Mouse (Mus musculus) heart, embryonic 10.5 days (tissue): ENCODE measurements around the gene Lmln. TPM values are rescaled to one million over a fixed set of nuclear protein-coding genes. Genes with fewer than 3 reads are reported as not detected.
"Not testable (repeated sequence)": the region's sequence is repeated elsewhere in the genome, so short reads cannot be mapped to it uniquely, and the experiment has no call there.

Experiments
- DNase-seq: peaks from one replicate; pipeline ENCODE4 v3.0.0-alpha.2; 2017; ENCODE audit warnings: low spot score
- H3K27ac ChIP-seq: fragments of 300-500 bp; sonication (generic); 2 replicates; pipeline ENCODE4 v1.5.1; 2016; ENCODE audit warnings: mild to moderate bottlenecking
- H3K27me3 ChIP-seq: fragments of 300-500 bp; sonication (generic); 2 replicates; pipeline ENCODE4 v1.6.1; 2016; ENCODE audit warnings: mild to moderate bottlenecking; ENCODE audit not compliant: poor library complexity, insufficient read depth, severe bottlenecking
- H3K36me3 ChIP-seq: fragments of 300-500 bp; sonication (generic); 2 replicates; pipeline ENCODE4 v1.6.1; 2016; ENCODE audit warnings: mild to moderate bottlenecking, moderate library complexity
- H3K4me1 ChIP-seq: fragments of 300-500 bp; sonication (generic); 2 replicates; pipeline ENCODE4 v1.6.1; 2016; ENCODE audit warnings: mild to moderate bottlenecking
- H3K4me3 ChIP-seq: fragments of 300-500 bp; sonication (generic); 2 replicates; pipeline ENCODE4 v1.5.1; 2016; ENCODE audit warnings: mild to moderate bottlenecking, moderate library complexity
- H3K9me3 ChIP-seq: fragments of 300-500 bp; sonication (generic); 2 replicates; pipeline ENCODE4 v1.6.1; 2016; ENCODE audit warnings: mild to moderate bottlenecking, moderate library complexity
- WGBS: fragments of 180-500 bp; shearing (Covaris S2); methylation state at CpG from one replicate; pipeline ENCODE4 v1.1.7; 2016; 5-methylcytosine and 5-hydroxymethylcytosine counted together
- polyA plus RNA-seq: library from polyadenylated mRNA; unstranded; fragments of >200 nt; fragmentation: Nextera tagmentation; extraction: Ambion mirVana; gene quantifications from 2 replicates; pipeline ENCODE4 v1.2.1, GENCODE M21; 2016

The Lmln gene
- polyA plus RNA-seq, 1 experiment from 2014 or later: 3.0 TPM

DNA sequence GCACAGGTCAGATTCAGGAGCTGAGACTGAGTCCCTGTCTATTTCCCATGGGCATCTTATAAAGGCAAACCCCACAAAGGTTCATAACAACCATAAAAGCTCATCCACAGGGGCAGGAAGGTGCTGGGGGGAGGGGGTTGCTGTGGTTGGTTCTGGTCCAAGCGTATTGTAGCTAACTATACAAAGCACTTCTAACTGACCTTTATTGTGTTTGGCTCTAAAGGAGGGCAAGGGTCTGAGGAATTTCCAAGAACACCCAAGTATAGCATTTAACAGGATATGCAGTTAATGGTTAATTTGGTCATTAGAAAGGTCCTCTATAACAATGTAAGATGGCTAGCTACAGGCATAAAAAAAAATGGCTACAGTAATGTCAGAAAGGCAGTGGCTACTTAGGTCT lies 19.6 kb upstream of the Lmln start:
- no peaks in the 10 kb centered on the region for H3K27me3 ChIP-seq
- no peak overlapping the region for H3K27ac ChIP-seq
- DNase-seq: no peak
- no peaks in the 10 kb centered on the region for H3K36me3 ChIP-seq
- no peaks in the 10 kb centered on the region for H3K4me1 ChIP-seq
- no peaks in the 10 kb centered on the region for H3K9me3 ChIP-seq
- 75% methylated on average over 1 of the region's 1 CpGs for WGBS
- H3K4me3 ChIP-seq: no peak overlapping the region

GRCm38 (mm10) chr16:33043268-33043667 lies 19.1 kb upstream of the Lmln start:
- no peaks in the 10 kb centered on the region for H3K4me1 ChIP-seq
- H3K4me3 ChIP-seq: no peak overlapping the region
- no peaks in the 10 kb centered on the region for H3K27me3 ChIP-seq
- WGBS: 67% methylated on average over 2 of the region's 2 CpGs
- no peaks in the 10 kb centered on the region for H3K36me3 ChIP-seq
- DNase-seq: no peak
- H3K9me3 ChIP-seq: no peaks in the 10 kb centered on the region
- H3K27ac ChIP-seq: no peak overlapping the region

DNA sequence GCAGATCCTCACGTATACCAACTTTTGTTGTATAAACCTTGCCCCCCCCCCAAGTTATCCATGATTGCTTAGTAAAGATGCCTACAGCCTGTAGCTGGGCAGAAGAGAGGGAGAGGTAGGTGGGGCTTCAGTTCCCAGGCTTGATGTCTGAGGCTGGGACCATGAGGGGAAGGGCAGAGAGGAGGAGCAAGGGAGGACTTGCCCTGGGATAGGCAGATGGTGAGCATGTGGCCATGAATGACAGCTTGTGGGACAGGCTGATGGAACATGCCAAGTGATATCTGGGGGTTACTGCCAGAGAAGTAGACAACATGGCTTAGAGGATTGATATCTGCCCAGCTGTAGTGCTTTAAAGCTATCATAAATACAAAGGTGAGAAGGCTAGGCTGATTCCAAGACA lies 14.3 kb upstream of the Lmln start:
- WGBS: 85% methylated on average over 1 of the region's 1 CpGs
- Histone ChIP-seq H3K9me3 (no peaks in the 10 kb centered on the region), H3K4me3 (no peak overlapping the region), H3K27ac (no peak overlapping the region), H3K4me1 (no peaks in the 10 kb centered on the region), H3K27me3 (no peaks in the 10 kb centered on the region), H3K36me3 (no peaks in the 10 kb centered on the region)
- DNase-seq: no peak

DNA sequence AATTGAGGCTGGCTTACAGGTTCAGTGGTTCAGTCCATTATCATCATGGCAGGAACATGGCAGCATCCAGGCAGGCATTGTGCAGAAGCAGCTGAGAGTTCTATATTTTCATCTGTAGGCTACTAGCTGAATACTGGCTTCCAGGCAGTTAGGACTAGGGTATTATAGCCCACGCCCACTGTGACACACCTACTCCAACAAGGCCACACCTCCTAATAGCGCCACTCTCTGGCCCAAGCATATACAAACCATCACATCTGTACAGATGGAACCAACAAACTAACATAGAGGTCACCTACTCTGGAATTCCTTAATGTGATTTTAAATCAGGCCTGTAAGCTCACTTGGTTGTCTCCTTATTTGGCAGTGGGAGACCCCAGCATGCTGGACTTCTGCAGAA lies 13.6 kb upstream of the Lmln start:
- H3K27me3 ChIP-seq: no peaks in the 10 kb centered on the region
- H3K36me3 ChIP-seq: no peaks in the 10 kb centered on the region
- no peaks in the 10 kb centered on the region for H3K4me1 ChIP-seq
- no peak for DNase-seq
- no peak overlapping the region for H3K4me3 ChIP-seq
- H3K27ac ChIP-seq: no peak overlapping the region
- H3K9me3 ChIP-seq: no peaks in the 10 kb centered on the region
- 69% methylated on average over 2 of the region's 2 CpGs for WGBS

DNA sequence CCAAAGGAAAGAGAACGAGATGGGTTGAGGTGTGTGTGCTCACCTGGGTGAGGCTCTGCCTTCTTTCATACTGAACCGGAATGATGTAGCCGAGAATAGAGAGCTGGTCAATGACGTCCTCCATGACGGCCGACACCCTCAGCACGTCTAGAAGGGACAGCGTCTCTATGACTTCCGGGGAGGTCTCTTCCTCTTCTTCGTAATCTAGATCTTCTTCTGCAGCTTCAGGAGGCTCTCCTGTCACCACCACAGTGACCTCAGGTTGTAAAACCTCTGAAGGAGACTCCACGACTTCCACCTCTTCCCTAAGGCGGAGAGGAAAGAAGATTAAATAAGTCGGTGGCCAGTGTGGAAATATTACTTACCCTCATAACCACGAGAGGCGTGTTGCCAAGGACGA lies 12.5 kb upstream of the Lmln start:
- DNase-seq: no peak
- Histone ChIP-seq H3K36me3 (no peaks in the 10 kb centered on the region), H3K4me3 (no peak overlapping the region), H3K27ac (no peak overlapping the region), H3K27me3 (no peaks in the 10 kb centered on the region), H3K4me1 (no peaks in the 10 kb centered on the region), H3K9me3 (no peaks in the 10 kb centered on the region)
- WGBS: 88% methylated on average over 16 of the region's 16 CpGs

DNA sequence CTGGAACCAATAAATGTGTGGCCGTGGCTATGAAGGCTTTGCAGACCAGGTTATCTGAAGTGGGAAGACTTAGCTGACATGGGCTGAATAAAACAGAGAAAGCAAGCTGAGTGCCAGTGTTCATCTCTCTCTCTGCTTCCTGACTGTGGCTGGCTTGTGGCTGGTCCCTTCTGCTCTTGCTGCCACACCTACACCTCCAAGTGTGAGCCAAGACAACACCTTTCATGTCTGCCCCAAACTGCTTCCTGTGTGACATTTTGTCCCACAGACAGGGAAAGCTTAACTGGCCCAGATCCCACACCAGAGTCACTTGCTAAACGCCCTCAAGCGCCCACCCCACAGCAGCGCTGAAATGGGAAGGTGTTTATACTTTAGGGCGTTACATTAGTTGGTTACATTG lies 9.2 kb upstream of the Lmln start:
- Histone ChIP-seq H3K27me3 (no peaks in the 10 kb centered on the region), H3K36me3 (peaks cover 4% of the 10 kb centered on the region)
- WGBS: 63% methylated on average over 5 of the region's 5 CpGs

GRCm38 (mm10) chr16:33054927-33055326 lies 7.4 kb upstream of the Lmln start:
- 87% methylated on average over 2 of the region's 2 CpGs for WGBS
- H3K4me3 ChIP-seq, DNase-seq, H3K27ac ChIP-seq, H3K27me3 ChIP-seq, H3K9me3 ChIP-seq: not testable (repeated sequence)
- Histone ChIP-seq H3K4me1 (peaks cover 12% of the 10 kb centered on the region; the same call in 1 of the 2 replicates), H3K36me3 (peaks cover 22% of the 10 kb centered on the region)

More for the DNA sequence above, 9.2 kb upstream of the Lmln start:
- Histone ChIP-seq H3K27ac (no peak overlapping the region), H3K9me3 (no peaks in the 10 kb centered on the region), H3K4me3 (no peak overlapping the region), H3K4me1 (peaks cover 10% of the 10 kb centered on the region; the same call in 1 of the 2 replicates)
- no peak for DNase-seq

- Histone ChIP-seq H3K9me3 (no peaks in the 10 kb centered on the region), H3K4me3 (peak overlapping the region; percentile 95), H3K4me1 (peaks cover 12% of the 10 kb centered on the region; the same call in 1 of the 2 replicates), H3K36me3 (peaks cover 29% of the 10 kb centered on the region), H3K27ac (0 out of 2 replicates have a peak overlapping the region, but pooled peaks have one; percentile 19), H3K27me3 (no peaks in the 10 kb centered on the region)
- 20% methylated on average over 10 of the region's 10 CpGs for WGBS
- no peak for DNase-seq
Measured at GRCm38 (mm10) chr16:33055655-33056054, 6.7 kb upstream of the Lmln start.

GRCm38 (mm10) chr16:33056095-33056785 lies 6.1 kb upstream of the Lmln start, which contains the start of the genes Iqcg and Rpl35a:
Iqcg (minus strand) TSS chr16:33056218.
Rpl35a (plus strand) TSS chr16:33056453.
- H3K9me3 ChIP-seq: no peaks in the 10 kb centered on the region
- peak within 1 kb of the TSS; percentile 96 for H3K27ac ChIP-seq
- H3K4me3 ChIP-seq: peak within 1 kb of the TSS; percentile 95
- peaks cover 12% of the 10 kb centered on the region; the same call in 1 of the 2 replicates for H3K4me1 ChIP-seq
- under 1% methylated on average over 47 of the region's 47 CpGs for WGBS
- peak; percentile 95 for DNase-seq
- peaks cover 33% of the 10 kb centered on the region for H3K36me3 ChIP-seq
- no peaks in the 10 kb centered on the region for H3K27me3 ChIP-seq

DNA sequence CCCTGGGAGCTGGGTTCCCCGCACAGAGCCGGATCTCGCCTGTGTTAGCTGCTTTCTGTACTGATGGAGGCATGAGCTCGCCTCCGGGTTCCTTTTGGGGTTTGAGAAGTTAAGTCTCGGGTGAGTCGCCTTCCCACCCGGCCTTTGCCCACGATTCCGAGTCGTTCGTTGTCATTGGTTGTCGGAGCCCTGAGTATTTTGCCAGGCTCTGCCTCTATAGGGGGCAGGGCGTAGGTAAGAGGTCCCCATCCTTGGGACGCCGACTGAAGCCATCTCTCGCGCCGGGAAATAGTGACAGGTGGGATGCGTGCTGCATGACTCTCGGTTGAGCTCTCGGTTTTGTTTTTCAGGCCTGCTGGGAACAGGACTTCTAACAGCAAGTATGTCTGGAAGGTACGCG lies 5.5 kb upstream of the Lmln start:
- DNase-seq: no peak
- Histone ChIP-seq H3K4me1 (peaks cover 12% of the 10 kb centered on the region; the same call in 1 of the 2 replicates), H3K36me3 (peaks cover 33% of the 10 kb centered on the region), H3K4me3 (peak overlapping the region; percentile 95), H3K27me3 (no peaks in the 10 kb centered on the region), H3K27ac (peak overlapping the region; percentile 96), H3K9me3 (no peaks in the 10 kb centered on the region)
- under 1% methylated on average over 24 of the region's 24 CpGs for WGBS

DNA sequence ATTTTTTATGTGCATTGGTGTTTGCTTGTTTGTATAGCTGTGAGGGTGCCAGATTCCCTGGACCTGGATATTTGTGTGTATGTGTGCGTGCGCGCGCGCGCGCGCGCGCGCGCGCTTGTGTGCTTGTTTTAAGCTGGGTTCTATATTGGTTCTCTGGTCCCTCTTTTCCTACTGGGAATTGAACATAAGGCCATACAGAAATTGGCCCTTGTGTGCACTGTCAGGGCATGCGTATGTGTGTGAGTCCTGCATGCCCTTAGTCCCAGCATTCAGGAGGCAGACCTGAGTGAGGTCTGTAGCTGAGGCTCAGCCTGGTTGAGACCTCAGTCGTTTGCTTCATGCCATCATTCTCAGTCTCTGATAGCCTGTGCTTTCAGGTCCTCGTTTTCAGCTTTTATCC lies 4.3 kb upstream of the Lmln start:
- H3K27me3 ChIP-seq: no peaks in the 10 kb centered on the region
- WGBS: 88% methylated on average over 16 of the region's 16 CpGs
- H3K36me3 ChIP-seq: peaks cover 33% of the 10 kb centered on the region
- peak overlapping the region; percentile 95 for H3K4me3 ChIP-seq
- H3K4me1 ChIP-seq: peaks cover 13% of the 10 kb centered on the region; the same call in 1 of the 2 replicates
- DNase-seq: no peak
- no peaks in the 10 kb centered on the region for H3K9me3 ChIP-seq
- H3K27ac ChIP-seq: no peak overlapping the region

DNA sequence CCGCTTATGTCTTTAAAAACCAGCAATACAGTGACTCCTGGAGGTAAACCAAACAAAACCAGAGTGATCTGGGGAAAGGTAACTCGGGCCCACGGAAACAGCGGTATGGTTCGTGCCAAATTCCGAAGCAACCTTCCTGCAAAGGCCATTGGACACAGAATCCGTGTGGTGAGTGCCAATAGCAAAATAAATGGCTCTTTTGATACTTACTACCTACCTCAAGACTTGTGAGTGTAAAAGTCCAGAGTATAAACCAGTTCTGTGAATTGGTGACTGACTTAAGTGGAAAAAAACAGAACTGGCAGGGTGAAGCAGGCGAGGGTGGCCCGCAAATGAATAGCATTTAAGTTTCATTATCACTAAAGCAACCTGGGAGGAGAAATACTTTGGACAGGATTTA lies 3.7 kb upstream of the Lmln start:
- H3K27ac ChIP-seq, H3K9me3 ChIP-seq, DNase-seq, H3K27me3 ChIP-seq: not testable (repeated sequence)
- H3K4me3 ChIP-seq: 0 out of 2 replicates have a peak overlapping the region, but pooled peaks have one; percentile 95
- peaks cover 33% of the 10 kb centered on the region for H3K36me3 ChIP-seq
- H3K4me1 ChIP-seq: peaks cover 19% of the 10 kb centered on the region
- 93% methylated on average over 9 of the region's 9 CpGs for WGBS

- WGBS: 83% methylated on average over 1 of the region's 1 CpGs
- H3K9me3 ChIP-seq: no peaks in the 10 kb centered on the region
- no peak for DNase-seq
- peaks cover 33% of the 10 kb centered on the region for H3K36me3 ChIP-seq
- no peak overlapping the region for H3K27ac ChIP-seq
- H3K27me3 ChIP-seq: no peaks in the 10 kb centered on the region
- 0 out of 2 replicates have a peak overlapping the region, but pooled peaks have one; percentile 1 for H3K4me3 ChIP-seq
- peaks cover 23% of the 10 kb centered on the region for H3K4me1 ChIP-seq
Measured at GRCm38 (mm10) chr16:33059471-33059870, 2.9 kb upstream of the Lmln start.
